Mouse (Mus musculus): ENCODE results near the gene Maml1.

The Maml1 gene

DNA sequence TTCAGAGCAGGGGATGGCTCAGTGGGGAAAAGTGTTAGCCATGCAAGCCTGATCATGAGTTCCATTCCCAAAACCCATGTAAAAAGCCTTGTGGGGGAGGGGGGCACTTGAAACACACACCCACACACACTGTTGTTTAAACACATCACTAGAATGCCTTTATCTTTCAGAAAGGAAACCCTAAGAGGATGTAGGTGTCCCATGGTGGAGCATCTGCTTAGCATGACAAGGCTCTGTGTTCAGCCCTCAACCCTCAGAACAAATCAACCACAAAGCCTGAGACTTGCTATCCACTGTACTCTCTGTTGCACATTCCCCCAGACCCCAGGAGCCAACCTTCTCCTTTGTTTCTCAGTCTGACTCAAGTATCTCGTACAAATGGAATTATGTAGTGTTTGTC is 12.1 kb downstream of the Maml1 start:
- DNase-seq (ENCODE audit: low spot score), result peak; percentile 34

DNA sequence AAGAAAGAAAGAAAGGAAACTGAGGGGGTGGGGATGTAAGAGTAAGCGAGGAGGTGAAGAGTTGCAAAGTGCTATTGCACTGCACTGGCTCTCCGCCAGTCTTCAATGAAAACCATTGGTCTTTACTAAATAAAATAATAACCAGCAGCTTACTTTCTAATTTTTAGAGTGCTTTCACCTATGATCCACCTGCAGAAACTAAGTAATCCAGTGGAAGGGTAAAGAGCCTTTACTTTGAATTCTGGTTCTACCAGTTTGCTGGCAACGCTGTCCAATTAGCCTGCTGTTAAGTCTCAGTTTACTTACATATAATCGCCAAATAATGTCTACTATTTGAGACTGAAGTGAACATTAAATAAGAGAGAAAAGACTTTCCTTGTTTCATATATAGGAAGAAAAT is 13.1 kb downstream of the Maml1 start:
- no peak for DNase-seq (ENCODE audit: low spot score)

DNA sequence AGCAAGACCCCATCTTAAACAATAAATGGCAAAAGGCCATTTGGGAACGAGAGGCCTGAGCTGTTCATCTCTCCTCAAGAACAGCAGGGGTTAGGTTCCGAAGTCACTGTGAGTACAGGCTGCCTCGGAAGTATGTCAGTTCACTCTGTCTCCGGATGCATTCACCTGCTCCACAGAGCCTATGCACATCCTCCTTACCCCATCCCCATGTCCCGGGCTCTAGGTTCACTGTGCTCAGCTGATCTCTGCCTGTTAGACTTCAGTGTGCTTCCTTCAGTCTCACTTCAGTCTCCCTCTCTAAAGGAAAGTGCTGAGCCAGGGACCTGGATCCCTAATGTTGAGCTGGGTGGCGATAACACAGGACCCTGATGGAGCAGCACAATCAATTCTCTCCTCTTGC is 14.4 kb downstream of the Maml1 start:
- peak; percentile 27 for DNase-seq (ENCODE audit: low spot score)

DNA sequence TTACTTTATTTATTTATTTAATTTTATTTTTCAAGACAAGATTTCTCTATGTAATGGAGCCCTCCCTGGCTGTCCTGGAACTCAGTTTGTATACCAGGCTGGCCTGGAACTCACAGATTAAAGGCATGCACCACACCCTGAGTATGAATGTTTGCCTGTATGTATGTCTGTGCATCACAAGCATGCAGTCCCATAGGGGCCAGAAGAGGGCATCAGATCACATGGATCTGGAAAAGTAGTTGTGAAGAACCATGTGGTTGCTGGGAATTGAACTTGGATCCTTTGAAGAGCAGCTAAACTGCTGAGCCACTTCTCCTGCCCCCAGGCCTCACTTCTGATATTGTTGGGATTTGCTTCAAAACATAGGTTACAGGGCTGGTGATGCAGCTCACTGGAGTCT is 15.1 kb downstream of the Maml1 start:
- DNase-seq (ENCODE audit: low spot score), result peak; percentile 23

DNA sequence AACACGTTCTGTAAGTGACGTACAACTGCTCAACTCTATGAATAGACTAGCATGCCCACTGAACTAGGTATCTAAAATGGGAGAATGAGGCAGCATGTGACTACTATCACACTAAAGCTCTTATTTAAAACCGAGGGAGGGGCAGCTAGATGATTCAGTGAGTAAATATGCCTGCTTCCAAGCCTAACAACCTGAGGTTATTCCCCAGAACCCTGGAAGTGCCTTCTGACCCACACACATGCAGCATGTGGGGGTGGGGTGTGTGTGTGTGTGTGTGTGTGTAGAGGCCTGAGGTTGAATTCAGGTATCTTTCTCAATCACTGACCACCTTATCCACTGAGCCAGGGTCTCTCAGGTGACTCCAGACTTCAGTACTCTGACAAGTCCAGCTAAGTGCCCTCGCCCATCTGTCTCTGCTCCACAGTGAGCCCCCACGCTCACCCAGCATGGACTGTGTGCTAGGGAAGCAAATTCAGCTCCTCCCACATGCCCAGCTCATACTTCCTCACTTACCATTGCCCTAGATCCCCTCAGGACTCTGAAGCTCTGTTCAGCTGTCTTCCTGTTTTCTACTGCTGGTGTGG is 16.5 kb downstream of the Maml1 start:
- DNase-seq (ENCODE audit: low spot score), result no peak

DNA sequence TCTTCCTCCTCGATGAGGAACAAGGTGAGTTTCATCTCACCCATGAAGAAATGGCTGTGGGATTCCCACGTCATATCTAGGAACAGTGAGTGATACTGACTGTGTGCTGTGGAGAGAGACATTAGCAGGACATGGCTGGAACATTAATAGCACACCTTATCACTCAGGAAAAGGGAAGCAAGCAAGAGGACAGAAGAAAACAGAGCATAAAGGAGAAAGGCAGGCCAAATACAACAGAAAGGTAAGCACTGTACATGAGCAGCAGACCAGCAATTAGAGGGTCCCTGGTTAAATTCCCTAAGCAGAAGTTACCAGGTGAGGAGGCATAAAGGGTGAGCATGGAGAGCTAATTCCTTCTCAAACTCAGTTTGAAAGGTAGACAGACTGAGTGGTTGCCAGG is 17.0 kb downstream of the Maml1 start:
- DNase-seq (ENCODE audit: low spot score), result no peak

DNA sequence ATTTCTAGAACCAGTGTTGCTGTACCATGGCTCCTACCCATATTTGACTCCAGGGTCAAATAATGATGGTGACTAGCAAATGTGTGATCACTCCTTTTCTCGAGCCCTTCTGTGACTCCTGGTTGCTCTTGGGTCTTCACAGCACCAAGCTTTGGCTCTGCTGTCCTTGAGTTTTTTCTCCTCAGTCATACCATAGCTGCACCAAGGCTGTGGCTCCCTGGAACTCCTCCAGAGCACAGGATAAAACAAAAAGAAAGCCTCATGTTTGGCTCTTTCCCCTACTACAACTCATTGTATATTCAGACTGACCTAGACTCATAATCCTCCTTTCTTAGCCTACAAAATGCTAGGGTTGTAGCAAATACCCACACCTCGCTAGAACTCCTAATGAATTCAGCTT is 19.3 kb downstream of the Maml1 start:
- no peak for DNase-seq (ENCODE audit: low spot score)

DNA sequence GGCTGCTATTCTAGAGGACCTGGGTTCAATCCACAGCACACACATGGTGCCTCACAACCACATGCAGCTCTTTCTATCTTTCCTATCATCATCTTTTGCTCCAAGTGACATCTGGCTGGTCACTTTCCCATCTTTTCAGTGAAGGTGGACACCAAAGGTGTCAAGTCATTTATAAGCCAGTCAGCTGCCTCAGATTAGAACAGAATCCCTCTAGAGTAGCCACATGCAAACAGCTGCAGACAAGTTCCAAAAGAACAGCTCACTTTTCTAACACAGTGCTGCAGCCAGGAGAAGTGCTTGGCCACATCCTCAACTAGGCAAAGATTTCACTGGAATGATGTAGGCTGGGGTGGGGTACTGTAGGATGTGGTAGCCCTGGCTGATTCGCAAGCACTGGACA is 22.2 kb downstream of the Maml1 start:
- DNase-seq (ENCODE audit: low spot score), result no peak

DNA sequence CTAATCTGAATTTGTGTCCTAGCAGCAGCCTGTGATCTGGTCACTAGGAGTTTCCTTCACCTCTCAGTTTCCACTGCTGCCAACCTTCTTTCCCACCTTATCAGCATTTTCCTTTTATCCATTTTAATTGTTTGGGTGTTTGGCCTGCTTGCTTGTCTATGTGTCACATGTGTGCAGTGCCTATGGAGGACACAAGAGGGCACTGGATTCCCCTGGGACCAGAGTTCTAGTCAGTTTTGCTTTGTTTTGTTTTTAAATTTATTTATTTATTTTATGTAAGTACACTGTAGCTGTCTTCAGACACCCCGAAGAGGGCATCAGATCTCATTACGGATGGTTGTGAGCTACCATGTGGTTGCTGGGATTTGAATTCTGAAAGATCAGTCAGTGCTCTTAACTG is 22.9 kb downstream of the Maml1 start:
- DNase-seq (ENCODE audit: low spot score), result peak; percentile 64

DNA sequence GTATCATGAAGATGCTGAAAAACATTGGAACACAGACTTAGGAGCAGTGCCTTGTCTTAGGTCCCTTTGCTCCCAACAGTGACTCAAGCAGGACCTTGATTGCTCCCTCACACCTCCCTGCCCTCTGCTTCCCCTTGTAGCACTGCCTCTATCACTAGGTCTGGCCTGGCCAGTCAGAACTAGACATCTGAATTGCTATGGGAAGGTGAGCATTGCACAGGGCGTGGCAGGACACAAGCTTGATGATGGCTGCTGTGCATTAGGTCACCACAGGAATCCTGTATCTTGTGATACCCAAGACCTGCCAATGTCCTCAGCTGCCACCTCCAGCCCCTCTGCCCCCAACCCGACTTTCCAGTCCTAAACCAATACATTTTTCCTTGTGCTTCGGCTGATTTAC is 25.1 kb downstream of the Maml1 start:
- DNase-seq (ENCODE audit: low spot score), result no peak

DNA sequence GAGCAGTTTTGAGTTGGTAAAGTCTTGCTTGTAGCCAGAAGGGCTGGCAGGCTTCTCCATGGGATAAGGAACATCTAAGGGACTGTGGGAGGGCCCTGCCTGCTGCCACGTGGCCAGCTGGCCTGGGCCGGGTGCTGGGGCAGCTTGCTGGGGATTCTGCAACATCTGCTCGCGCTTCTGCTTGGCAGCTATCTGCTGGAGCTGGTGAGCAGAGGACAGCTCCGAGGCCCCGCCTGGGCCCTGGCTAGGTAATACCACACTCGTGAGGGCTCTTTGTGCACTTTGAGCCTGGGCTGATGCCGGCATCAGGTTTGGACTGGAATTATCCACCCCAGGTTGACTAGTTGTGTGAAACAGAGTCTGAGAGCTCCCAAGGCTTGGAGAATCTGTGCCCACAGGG is 26.2 kb downstream of the Maml1 start:
- DNase-seq (ENCODE audit: low spot score), result no peak

DNA sequence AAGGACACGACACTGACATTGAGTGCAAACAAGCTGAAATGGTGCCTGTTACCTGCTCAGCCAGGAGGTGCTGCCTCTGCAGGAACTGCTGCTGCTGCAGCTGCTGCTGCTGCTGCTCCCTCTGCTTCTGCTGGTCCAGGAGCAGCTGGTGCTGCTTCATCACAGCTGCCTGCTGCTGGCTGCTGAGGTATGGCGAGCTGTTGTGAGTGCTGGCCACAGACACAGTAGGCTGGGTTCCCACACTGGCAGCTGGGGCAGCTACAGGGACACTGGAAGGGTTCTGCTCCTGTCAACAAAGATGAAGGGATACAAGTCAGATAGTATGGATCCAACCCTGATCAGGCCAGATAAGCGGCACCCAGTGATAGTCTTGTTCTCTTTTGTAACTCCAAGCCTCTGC is 28.9 kb downstream of the Maml1 start:
- DNase-seq (ENCODE audit: low spot score), result no peak

DNA sequence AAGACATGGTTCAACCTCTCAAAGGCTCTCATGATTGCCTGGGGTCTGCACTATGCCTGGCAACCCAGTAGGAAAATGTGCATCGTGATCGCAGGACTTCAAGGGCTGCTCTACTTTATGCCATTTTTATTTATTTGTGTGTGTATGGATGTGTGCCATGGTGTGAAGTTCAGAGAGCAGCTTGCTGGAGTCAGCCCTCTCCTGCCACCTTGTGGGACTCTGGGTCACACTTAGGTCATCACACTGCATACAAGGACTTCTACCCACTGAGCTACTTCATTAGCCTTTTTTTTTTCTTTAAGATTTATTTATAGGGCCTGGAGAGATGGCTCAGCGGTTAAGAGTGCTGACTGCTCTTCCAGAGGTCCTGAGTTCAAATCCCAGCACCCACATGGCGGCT is 30.1 kb downstream of the Maml1 start:
- DNase-seq (ENCODE audit: low spot score), result no peak

DNA sequence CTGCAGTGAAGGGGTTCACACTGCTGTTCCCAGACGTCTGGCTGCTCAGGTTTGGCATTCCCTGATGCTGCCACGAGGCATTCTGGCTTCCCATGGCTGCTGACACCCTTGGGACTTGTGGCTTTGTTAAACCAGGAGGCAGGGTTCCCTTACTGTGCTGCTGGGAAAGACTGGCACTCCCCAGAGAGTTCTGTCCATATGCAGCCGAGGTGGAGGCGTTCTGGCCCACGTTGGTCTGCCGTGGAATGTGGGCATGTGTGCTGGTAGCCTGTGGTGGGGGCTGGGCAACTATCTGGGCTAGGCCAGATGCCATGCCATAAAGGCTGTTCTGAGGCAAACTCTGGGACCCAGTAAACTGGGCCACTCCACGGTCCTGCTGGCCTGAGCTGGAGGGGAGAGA is 33.8 kb downstream of the Maml1 start:
- no peak for DNase-seq (ENCODE audit: low spot score)

DNA sequence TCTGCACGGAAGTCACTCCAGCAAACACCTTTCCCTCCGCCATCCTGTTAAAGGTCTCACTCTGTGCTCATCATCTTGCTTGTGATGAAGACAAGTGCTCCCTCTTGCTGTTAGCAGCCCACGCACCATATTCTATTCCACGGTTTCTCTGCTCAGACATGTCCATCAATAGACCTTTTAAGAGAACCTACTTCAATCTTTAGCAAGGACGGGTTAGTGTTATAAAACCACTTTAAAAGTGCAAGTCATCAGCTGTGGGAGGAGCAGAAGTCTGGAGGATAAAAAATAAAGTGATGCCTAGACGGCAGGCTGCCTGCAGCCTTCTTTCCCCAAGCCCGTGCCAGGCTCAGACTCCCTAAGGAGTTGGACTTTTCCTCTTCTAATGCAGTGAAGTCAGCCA is 35.5 kb downstream of the Maml1 start:
- no peak for DNase-seq (ENCODE audit: low spot score)

DNA sequence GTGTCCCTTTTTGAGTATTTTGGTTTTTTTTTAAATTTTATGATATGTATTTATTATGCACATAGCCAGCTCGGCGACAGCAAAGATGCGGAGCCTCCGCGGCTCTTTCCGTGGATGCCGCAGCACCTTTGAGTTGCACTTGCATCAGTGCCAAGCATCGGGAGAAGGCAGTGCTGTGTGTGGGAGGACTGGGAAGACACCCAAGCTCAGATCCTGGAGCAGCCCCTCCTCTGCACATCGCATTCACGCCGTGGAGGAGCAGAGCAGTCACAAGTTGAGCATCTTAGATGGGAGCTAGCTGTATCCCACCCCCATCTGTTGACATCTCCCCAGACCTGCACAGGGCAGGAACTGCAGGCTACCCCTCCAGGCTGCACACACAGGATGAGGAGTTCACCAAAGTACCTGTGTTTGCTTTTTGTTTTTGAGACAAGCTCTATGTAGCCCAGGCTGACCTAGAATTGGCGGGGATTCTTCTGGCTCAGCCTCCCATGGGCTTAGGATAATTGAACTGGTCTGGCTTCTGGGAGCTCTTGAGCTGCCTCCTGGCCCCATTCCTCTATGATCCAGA is 38.0 kb downstream of the Maml1 start:
- DNase-seq (ENCODE audit: low spot score), result peak; percentile 58

DNA sequence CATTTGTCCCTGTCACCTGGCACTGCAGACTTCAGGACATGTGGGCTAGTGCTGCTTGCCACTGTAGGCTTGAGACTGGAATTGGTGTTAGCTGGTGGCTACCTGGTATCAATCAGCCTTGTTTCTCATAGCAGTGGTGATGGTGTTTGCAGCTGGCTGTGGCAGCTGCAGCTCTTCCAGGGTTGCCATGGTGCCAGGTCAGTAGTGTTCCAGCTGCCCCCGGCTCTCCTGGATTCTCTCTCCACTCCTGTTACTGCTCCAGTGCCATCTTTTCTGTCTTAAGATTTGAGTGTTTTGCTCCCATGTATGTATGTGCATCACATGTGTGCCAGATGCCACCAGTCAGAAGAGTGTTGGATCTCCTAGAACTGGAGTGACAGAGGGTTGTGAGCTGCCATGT is 38.7 kb downstream of the Maml1 start:
- DNase-seq (ENCODE audit: low spot score), result no peak

DNA sequence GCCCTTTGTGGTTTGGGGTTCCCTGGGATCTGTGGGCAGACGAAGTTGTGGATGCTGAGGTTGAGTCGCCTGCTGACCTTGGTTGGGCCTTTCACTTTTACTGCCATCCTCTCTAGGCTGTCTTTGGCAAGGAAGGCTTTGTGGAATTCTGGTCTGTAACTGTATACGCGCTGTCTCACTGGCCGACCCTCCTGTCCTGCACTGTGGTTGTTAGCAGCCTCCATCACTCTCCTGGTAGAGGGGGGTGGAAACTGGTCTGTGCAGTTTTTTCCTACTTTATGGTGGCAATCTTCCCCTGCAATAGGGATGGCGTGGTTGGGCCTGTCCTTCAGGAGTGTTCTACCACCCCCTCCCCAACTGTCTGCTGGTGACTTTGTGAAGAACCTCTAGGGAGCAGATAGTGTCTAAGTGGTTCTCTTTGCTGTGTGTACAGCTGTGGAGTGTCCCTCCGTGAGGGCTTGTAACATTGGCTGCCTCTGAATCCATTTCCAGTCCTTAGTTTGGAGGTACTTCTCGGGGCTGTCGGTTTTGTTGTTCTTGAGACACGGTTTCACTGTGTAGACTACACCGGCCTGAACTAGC is 39.3 kb downstream of the Maml1 start:
- DNase-seq (ENCODE audit: low spot score), result no peak

DNA sequence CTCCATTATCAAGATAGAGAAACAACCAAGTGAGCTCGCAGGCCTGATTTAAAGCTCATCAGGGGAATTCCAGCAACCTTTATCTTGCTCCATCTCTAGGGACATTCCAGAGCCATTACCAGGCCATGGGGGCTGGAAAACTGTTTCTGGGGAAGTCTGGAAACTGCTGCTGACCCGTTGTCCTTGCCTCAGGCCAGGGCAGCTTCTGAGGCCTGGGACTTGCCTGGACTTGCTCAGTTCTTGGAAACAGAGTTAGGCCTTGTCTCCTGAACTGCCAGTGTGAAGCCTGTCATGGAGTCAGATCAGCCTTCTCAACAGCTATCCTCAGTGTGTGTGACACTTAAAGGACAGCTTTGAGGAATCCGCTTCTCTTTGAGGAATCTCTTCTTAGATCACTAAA is 39.9 kb downstream of the Maml1 start:
- DNase-seq (ENCODE audit: low spot score), result no peak

DNA sequence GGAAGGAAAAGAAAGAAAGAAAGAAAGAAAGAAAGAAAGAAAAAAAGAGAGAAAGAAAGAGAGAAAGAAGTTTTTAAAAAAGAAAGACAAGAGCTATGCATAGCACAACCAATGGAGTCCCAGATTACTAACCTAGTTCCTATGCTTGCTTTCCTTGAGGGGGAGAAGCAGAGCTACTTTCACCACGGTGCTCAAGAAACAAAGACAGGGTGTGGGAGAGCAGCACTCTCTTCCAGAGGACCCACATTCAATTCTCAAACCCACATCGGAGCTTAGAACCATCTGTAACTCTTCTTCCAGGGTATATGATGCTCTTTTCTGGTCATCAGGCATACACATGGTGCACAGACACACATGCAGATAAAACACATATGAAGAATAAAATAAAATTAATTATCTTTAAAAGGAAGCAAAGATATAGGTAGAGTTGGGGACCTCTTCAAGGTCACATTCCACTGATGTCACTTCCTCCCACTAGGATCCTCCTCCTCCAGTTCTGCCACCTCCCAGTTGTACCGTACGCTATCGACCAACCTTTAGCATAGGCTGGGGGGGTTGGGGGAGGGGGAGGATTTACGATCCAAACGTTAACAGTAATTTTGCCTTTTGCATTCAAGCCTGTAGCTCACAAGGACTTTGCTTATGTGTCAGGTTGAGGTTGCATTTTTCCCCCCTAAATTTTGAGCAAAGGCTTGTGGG is 43.5 kb downstream of the Maml1 start:
- DNase-seq (ENCODE audit: low spot score), result no peak

DNA sequence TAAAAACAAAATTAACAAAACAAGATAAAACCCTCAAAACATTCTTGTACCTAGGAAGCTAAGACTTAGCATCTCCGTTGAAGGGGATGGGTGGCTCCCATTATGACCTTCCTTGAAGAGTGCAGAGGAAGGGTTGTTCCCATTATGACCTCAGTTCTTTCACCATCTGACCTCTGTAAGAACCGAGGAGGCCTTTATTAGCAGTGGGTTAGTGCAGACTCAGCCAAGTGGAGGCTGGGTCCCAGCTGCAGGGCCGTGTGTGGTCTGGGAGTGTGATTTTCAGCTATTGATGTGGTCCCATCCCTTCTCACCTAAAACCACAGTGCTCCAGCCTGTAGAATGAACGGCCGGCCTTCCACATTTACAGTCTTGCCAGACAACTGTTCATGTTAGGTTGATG is 46.8 kb downstream of the Maml1 start:
- no peak for DNase-seq (ENCODE audit: low spot score)

DNA sequence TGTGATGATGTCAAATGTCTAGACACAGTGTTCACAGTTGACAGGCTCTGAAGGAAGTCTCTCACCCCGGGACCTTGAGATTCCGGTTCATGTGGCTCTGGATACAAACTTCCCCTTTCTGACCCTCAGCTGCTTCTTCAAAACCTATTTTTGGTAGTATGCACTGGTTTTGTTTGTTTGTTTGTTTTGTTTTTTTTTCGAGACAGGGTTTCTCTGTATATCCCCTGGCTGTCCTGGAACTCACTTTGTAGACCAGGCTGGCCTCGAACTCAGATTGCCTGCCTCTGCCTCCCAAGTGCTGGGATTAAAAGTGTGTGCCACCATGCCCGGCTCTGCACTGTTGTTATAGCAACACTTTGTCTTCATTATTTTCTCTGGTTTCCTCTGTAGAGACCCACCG is 48.2 kb downstream of the Maml1 start:
- no peak for DNase-seq (ENCODE audit: low spot score)

DNA sequence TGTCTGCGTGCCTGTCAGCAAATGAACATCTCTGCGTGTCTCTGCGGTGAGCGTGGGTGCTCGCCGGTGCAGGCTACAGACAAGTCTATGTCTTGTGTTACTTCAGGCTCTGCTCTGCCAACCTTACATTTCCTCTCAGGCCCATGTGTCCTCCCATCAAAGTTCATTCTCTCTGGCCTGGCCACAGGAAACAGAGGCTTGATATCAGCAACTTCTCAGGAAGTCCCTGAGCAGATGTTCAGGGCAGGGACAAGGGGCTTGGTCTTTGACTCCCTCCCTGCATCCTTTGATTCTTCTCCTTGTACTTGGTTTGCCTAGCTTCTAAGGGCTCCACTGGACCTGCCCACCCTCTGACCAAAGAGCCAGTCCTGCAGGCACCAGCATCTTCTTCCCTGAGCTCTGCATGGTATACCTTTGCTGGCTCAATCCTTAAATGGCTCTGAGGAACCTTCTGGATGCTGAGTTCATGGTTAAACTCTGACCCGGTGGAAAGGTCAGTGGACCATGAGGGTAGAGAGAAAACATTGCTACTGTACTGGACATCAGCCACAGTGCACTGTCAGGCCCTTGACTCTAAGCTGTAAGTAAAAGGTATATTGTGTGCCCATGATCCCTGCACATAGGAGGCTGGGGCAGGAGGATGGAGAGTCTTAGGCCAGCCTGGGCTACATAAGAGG is 51.7 kb downstream of the Maml1 start:
- DNase-seq (ENCODE audit: low spot score), result no peak
